Mouse (Mus musculus): ENCODE results near the gene Scn9a. TPM values are rescaled to one million over a fixed set of nuclear protein-coding genes. Genes with fewer than 3 reads are reported as not detected.
A peak's percentile ranks its signal among the peaks of the same experiment; 100 is the strongest.

Gene Scn9a
- total RNA-seq (2021), result 1 to 10 TPM; 3.8 to 3.9 TPM
- long read RNA-seq, experiment 1, partial matches to known transcripts, result 0 of 1 reads
- long read RNA-seq, experiment 1, other reads (novel, unspliced or antisense), result 1 of 1 reads
- long read RNA-seq, experiment 2, partial matches to known transcripts, result 2 of 2 reads
- long read RNA-seq, experiment 2, other reads (novel, unspliced or antisense), result 0 of 2 reads

GRCm38 (mm10) chr2:66634580-66635359, at the start of gene Scn9a:
Gene Scn9a, minus strand, starts transcription at chr2:66634962.
- peak in 1 of 2 experiments; percentile 9 for DNase-seq (ENCODE audit: low spot score in 2 of 2)

GRCm38 (mm10) chr2:66661988-66662387, 27.2 kb upstream of the Scn9a start:
- no peak for DNase-seq (ENCODE audit: low spot score in 2 of 2)

DNA sequence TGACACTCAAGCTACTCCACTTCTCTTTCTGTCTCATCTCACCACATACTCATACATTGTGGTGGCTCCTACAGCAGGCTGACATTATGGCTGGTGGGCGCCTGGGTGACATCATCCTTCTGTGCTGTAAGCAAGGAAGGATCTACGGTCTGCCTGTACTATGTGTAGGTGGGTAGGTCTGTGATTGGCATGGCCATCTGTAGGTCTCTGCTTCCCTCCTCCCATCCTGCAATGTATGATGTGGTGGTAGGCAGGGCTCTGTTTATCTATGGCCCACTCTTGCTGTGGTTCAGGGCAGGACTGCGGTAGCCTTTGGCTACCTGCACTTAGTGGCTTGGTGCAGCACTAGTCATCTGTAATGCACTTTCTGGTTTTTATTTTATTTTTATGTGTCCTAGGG, 21.7 kb upstream of the Scn9a start:
- no peak for DNase-seq (ENCODE audit: low spot score in 2 of 2)

DNA sequence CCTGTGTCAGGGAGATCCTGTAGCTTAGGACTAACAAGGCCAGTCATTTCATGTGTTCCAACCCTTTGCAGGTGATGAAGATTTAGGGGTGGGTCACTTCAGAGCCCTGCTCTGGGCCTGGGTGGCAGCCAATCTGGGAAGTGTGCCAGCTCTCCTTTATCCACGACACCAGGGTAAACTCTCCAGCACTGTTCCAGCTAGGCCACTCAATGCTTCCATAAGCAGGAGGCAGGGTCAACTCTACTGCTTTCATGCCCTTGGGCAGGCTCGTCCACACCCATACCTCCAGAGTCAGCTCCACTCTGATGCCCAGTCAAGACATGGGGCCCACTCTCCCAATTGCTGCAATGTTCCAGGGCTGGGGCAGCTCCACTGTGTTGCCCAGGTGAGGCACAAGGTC, 20.7 kb upstream of the Scn9a start:
- no peak for DNase-seq (ENCODE audit: low spot score in 2 of 2)

DNA sequence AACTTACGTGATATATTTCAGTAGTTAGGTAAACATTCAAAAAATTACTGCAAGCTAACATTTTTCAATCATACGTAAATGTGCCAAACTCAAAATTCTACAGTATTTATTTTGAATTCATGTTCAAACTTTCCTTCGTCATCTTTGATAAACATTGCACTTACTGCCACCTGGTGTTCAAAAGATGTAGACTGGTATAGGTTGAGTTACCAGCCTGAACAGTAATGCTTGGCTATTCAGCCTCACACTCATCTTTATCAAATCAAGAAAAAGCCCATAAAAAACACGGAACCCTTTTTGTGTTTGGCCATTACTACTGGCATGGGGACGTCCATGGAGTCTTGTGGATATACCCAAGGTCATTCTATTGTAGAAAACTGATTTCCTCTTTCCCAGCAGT, 9.6 kb upstream of the Scn9a start:
- peak in 1 of 2 experiments; percentile 63 for DNase-seq (ENCODE audit: low spot score in 2 of 2)

DNA sequence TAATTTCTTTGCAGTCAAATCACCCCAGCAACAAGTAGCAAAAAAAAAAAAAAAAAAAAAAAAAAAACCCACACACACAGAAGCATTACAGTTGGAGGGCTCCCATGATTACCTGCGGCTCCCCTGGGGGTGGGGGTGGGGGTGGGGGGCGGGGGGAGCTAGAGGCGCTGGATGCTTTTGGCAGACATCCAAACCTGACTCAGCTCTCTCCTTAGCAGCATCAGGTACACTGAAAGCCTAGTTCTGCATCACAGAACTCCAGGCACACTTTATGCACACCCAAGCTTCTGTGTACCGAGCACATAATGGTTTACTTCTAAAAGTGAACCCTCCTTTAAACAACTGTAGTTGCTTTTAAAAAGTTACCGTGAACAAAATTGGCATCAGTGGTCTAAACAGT, 2.0 kb downstream of the Scn9a start:
- no peak for DNase-seq (ENCODE audit: low spot score in 2 of 2)

- no peak for DNase-seq (ENCODE audit: low spot score in 2 of 2)
These were observed 23.7 kb downstream of the Scn9a start for GRCm38 (mm10) chr2:66611091-66611490.

DNA sequence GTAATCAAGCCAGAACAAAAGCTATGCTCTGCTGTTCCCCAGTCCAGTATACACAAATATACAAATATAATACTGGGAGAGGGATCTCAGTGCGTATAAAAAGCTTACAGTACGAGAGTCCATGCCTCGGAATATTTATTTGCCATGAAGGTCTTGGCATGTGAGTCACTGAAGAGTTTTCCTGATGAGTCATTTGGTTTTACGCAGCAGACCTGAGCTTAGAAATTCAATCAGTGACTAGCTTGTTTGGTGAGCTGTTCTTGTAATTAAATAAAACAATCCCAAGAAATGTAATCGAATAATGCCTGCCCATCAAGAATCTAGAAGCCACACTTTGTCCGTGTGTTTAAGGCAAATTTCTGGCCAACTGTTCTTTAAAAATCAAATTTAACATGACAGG, 37.4 kb downstream of the Scn9a start:
- DNase-seq (ENCODE audit: low spot score in 2 of 2), result no peak

- no peak for DNase-seq (ENCODE audit: low spot score in 2 of 2)
These were observed 38.6 kb downstream of the Scn9a start for GRCm38 (mm10) chr2:66596145-66596544.

GRCm38 (mm10) chr2:66590151-66590550, 44.6 kb downstream of the Scn9a start:
- no peak for DNase-seq (ENCODE audit: low spot score in 2 of 2)

DNA sequence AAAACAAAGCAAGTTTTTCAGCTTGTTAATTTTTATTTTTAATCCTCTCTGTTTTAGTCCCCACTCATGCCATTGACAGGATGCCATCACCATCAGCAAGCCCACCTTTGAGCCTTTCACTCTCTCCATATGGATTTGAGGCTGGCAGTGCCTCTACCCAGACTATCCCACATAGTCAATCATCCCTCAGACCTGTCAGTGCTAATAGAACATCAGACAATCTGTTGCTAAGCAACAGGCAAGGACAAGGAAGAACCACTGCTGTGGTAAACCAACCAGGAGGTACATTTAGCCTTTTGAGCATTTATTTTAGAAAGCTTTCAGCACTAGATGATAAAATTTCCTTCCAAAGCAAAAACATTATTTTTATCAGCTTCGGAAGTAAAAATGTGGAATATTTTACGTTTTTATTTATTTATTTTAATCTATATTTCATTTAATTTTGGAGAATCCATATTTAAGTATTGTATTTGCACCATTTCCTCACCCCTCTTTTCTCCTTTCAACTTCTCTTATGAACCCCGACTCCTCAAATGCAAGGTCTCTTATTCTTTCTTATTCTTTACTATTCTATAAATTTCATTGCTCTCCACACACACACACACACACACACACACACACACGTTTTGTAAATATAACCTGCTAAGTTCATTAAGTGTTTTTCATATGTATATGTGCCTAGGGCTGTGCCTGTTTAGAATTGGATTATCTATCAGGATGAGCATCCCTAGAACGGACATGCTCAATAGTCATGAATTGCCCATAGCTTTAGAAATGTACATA, 54.5 kb downstream of the Scn9a start:
- DNase-seq (ENCODE audit: low spot score in 2 of 2), result peak in 1 of 2 experiments; percentile 8

DNA sequence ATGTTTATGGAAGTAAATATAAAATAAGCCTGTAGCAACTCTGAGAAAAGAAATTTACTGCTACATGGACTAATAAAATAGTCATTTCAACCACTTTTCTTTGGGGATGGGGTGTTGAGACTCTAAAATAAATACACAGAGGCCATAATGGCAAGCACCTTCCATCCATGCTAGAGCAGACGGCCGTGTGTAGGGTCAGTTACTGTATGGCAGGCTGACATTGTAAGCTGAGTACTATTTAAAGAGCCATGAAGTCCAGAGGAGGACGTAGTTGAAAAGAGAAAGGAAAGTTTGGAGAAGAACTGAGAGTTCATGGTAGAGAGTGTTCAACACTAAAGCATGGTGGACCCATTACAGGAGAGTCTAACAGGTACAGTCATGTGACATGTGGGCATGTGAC, 86.5 kb downstream of the Scn9a start:
- no peak for DNase-seq (ENCODE audit: low spot score in 2 of 2)

- no peak for DNase-seq (ENCODE audit: low spot score in 2 of 2)
These were observed 114.8 kb downstream of the Scn9a start for GRCm38 (mm10) chr2:66519966-66520365.

- DNase-seq (ENCODE audit: low spot score in 2 of 2), result no peak
These were observed 123.3 kb downstream of the Scn9a start for GRCm38 (mm10) chr2:66511424-66511823.

- no peak for DNase-seq (ENCODE audit: low spot score in 2 of 2)
These were observed 126.7 kb downstream of the Scn9a start for GRCm38 (mm10) chr2:66508032-66508431.

- no peak for DNase-seq (ENCODE audit: low spot score in 2 of 2)
These were observed 127.1 kb downstream of the Scn9a start for GRCm38 (mm10) chr2:66507616-66508015.

DNA sequence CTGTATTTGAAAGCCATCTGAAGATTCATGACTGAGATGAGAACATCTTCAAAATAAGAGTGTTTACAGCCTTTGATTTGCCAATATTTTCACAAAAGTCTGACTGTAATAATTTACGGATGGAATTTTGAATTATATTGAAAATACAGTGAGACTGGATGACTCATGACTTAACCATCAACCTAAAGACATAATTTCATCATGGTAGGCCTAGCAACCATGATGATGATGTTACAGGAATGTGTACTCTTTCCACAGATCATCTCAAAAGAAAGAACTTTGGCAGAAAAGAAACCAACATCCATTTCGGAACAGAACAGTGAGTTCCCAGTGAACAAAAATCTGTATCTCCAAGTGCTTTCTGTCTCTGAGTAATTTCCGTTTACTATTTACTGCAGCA, 132.6 kb downstream of the Scn9a start:
- DNase-seq (ENCODE audit: low spot score in 2 of 2), result no peak

DNA sequence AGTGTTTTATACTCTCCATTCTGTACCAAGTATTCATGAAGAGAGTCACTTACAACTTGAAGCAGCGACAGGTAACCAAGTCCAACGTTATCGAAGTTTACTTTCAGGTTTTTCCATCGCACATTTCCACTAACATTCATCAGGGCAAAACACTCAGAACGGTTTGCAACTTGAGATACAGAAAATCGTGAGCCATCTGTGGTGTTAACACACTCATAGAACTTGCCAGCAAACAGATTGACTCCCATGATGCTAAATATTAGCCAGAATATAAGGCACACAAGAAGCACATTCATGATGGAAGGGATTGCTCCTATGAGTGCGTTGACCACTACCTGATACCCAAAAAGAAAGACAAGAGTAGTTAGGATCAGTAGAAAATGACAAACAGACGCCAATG, 140.2 kb downstream of the Scn9a start:
- peak; percentile 9 to 57 for DNase-seq (ENCODE audit: low spot score in 2 of 2)

- DNase-seq (ENCODE audit: low spot score in 2 of 2), result peak in 1 of 2 experiments; percentile 5
These were observed 156.4 kb downstream of the Scn9a start for GRCm38 (mm10) chr2:66478395-66478794.

- peak in 1 of 2 experiments; percentile 65 for DNase-seq (ENCODE audit: low spot score in 2 of 2)
These were observed 161.5 kb downstream of the Scn9a start for GRCm38 (mm10) chr2:66473181-66473822.

DNA sequence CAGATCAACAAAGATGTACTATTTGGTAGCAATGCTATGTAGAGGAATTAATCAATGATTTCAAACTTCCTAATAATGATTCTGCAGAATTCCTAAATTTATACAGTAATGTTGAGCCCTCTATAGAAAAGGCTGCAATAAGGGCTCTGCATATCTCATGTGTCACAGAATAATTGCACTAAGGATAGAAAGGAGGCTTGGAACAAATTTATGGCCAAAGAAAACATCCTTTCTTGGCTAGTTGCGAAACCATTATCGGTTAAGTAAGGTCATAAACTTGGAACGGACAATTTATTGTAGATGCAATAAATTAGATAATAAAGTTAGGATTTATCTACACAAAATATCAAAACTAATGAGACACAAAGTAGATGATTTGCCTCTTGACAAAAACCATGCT, 169.3 kb downstream of the Scn9a start:
- DNase-seq (ENCODE audit: low spot score in 2 of 2), result no peak

Data from layer of hippocampus, postnatal 14 days (tissue).